Mouse (Mus musculus) CD8-positive naive resting alpha-beta T cell, adult 2 months (primary cell): ENCODE measurements around the gene Lnpep.
"Not testable (repeated sequence)": the region's sequence is repeated elsewhere in the genome, so short reads cannot be mapped to it uniquely, and the experiment has no call there.

ENCODE experiments used
- DNase-seq, 2 experiments: peaks; one replicate each; pipeline ENCODE4 v3.0.0; 2022; ENCODE audit warnings: low read depth in 2 of 2, low spot score in 2 of 2

The Lnpep gene

GRCm38 (mm10) chr17:17624957-17625586 is at the start of gene Lnpep:
Lnpep (minus strand) TSS chr17:17625050.
- DNase-seq = peak; percentile 93

- DNase-seq = no peak
Observed at GRCm38 (mm10) chr17:17655829-17656176, 31.0 kb upstream of the Lnpep start.

- DNase-seq = no peak
Observed at GRCm38 (mm10) chr17:17654997-17655828, 30.4 kb upstream of the Lnpep start.

- DNase-seq = no peak
Observed at GRCm38 (mm10) chr17:17652570-17652969, 27.7 kb upstream of the Lnpep start.

- DNase-seq = peak; percentile 43 to 59
Observed at GRCm38 (mm10) chr17:17645738-17646137, 20.9 kb upstream of the Lnpep start.

GRCm38 (mm10) chr17:17637387-17637786 is 12.5 kb upstream of the Lnpep start:
- DNase-seq = no peak

- DNase-seq = peak in 1 of 2 experiments; percentile 38
Observed at GRCm38 (mm10) chr17:17636147-17636546, 11.3 kb upstream of the Lnpep start.

- DNase-seq = no peak
Observed at GRCm38 (mm10) chr17:17634033-17634432, 9.2 kb upstream of the Lnpep start.

- no peak for DNase-seq
Observed at GRCm38 (mm10) chr17:17631985-17632384, 7.1 kb upstream of the Lnpep start.

GRCm38 (mm10) chr17:17628237-17628879 is 3.5 kb upstream of the Lnpep start:
- not testable (repeated sequence) for DNase-seq

GRCm38 (mm10) chr17:17627558-17627957 is 2.7 kb upstream of the Lnpep start:
- no peak for DNase-seq

GRCm38 (mm10) chr17:17625887-17626679 is 1.2 kb upstream of the Lnpep start:
- DNase-seq = no peak

GRCm38 (mm10) chr17:17624421-17624956 is 361 bp downstream of the Lnpep start:
- DNase-seq = peak; percentile 96 to 98

- peak; percentile 40 to 45 for DNase-seq
Observed at GRCm38 (mm10) chr17:17623890-17624420, 895 bp downstream of the Lnpep start.

GRCm38 (mm10) chr17:17623221-17623889 is 1.5 kb downstream of the Lnpep start:
- DNase-seq = no peak

- DNase-seq = no peak
Observed at GRCm38 (mm10) chr17:17622576-17622975, 2.3 kb downstream of the Lnpep start.

GRCm38 (mm10) chr17:17621586-17621985 is 3.3 kb downstream of the Lnpep start:
- no peak for DNase-seq

- DNase-seq = no peak
Observed at GRCm38 (mm10) chr17:17618463-17618862, 6.4 kb downstream of the Lnpep start.

- no peak for DNase-seq
Observed at GRCm38 (mm10) chr17:17617440-17618204, 7.2 kb downstream of the Lnpep start.
